Mouse (Mus musculus): Measurements from ENCODE around the gene Pdgfb. TPM values are rescaled to one million over a fixed set of nuclear protein-coding genes. Genes with fewer than 3 reads are reported as not detected.

The Pdgfb gene
- total and polyA plus RNA-seq, 3 experiments: 0.23 to 0.72 TPM; not detected in 1

DNA sequence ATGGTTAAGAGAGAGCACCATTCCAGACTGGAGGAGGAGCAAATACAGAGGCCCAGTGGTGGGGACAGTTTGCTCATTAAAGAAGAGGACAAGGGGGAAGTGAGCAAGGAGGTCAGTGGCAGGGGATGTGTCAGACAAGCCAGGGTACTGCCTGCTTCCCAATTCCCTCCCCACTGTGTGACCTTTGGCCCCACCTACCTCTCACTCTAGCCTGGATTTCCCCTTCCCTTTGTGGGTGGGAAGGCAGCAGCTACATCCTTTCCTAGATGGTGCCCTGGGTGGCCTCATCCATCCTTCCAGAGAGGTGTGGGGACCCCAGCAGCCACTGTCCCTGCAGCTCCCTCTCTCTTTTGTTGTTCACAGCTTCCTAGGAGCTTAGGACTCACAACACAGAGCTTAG lies 20.1 kb upstream of the Pdgfb start:
- H3K4me1 ChIP-seq (ENCODE audit: control insufficient read depth in 1 of 2, insufficient read depth in 2 of 2, low read length in 2 of 2): no peaks in the 10 kb centered on the region
- DNase-seq (ENCODE audit: low read depth, low spot score): no peak
- no peaks in the 10 kb centered on the region for H3K79me2 ChIP-seq (ENCODE audit: control insufficient read depth, insufficient read depth, low read length, poor library complexity)
- TF ChIP-seq POLR2A (IDR thresholded peaks at IDR 0.05; ENCODE audit: control insufficient read depth in 1 of 2, insufficient read depth in 1 of 2, low read depth in 1 of 2, low read length in 2 of 2, poor library complexity in 1 of 2) (no peak), EP300 (IDR thresholded peaks at IDR 0.05; ENCODE audit: low read depth in 1 of 2, low read length in 2 of 2) (no peak), CTCF (IDR thresholded peaks at IDR 0.05 in 2 of 3, conservative IDR thresholded peaks at IDR 0.05 in 1 of 3; ENCODE audit: control insufficient read depth in 1 of 3, insufficient read depth in 1 of 3, low read depth in 2 of 3, low read length in 3 of 3, poor library complexity in 1 of 3, severe bottlenecking in 1 of 3) (no peak), MXI1 (IDR thresholded peaks at IDR 0.05; ENCODE audit: low read depth, low read length) (no peak), ZC3H11A (IDR thresholded peaks at IDR 0.05; ENCODE audit: low read depth, low read length) (no peak), ELF1 (IDR thresholded peaks at IDR 0.05; ENCODE audit: low read depth, low read length) (no peak), CHD2 (IDR thresholded peaks at IDR 0.05; ENCODE audit: low read length) (no peak), USF1 (IDR thresholded peaks at IDR 0.05; ENCODE audit: low read depth, low read length) (no peak), ZNF384 (IDR thresholded peaks at IDR 0.05; ENCODE audit: low read depth, low read length) (no peak), MYC (IDR thresholded peaks at IDR 0.05; ENCODE audit: low read depth, low read length) (no peak), MEF2A (IDR thresholded peaks at IDR 0.05; ENCODE audit: extremely low read depth, insufficient replicate concordance, low read depth, low read length, poor library complexity, severe bottlenecking) (no peak), SIN3A (IDR thresholded peaks at IDR 0.05; ENCODE audit: low read length) (no peak)
- H3K27me3 ChIP-seq (ENCODE audit: control insufficient read depth in 1 of 2, insufficient read depth in 2 of 2, low read length in 2 of 2): no peaks in the 10 kb centered on the region
- no peak overlapping the region for H3K4me3 ChIP-seq (ENCODE audit: control insufficient read depth in 1 of 2, insufficient read depth in 1 of 2, low read depth in 2 of 2, low read length in 2 of 2)
- no peak overlapping the region for H3K27ac ChIP-seq (ENCODE audit: control insufficient read depth, low read depth, low read length)
- no peak overlapping the region for H3K9ac ChIP-seq (ENCODE audit: control insufficient read depth, low read depth, low read length, poor library complexity, severe bottlenecking)
- H3K9me3 ChIP-seq (replicated peaks; ENCODE audit: insufficient read depth, low read length): no peaks in the 10 kb centered on the region
- no peaks in the 10 kb centered on the region for H3K36me3 ChIP-seq (ENCODE audit: control insufficient read depth in 1 of 2, insufficient read depth in 2 of 2, low read length in 2 of 2)

DNA sequence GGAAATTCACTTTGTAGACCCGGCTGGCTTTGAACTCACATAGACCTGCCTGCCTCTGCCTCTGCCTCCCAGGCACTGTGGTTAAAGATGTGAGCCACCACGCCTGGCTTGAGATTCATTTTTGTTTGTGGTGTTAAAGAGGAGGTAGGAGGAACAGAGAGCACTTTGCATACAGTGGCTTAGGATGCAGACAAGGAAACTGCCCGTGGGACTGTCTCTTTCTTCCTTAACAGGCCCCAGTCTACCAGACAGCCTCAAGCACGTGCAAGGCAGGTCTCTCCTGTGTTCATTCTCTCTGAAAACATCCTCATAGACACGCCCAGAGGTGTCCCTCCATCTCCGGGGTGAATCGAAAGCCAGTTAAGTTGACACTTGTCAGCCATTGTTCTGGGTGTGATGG lies 19.6 kb upstream of the Pdgfb start:
- Histone ChIP-seq H3K4me3 (ENCODE audit: control insufficient read depth in 1 of 2, insufficient read depth in 1 of 2, low read depth in 2 of 2, low read length in 2 of 2) (no peak overlapping the region), H3K36me3 (ENCODE audit: control insufficient read depth in 1 of 2, insufficient read depth in 2 of 2, low read length in 2 of 2) (no peaks in the 10 kb centered on the region), H3K79me2 (ENCODE audit: control insufficient read depth, insufficient read depth, low read length, poor library complexity) (no peaks in the 10 kb centered on the region), H3K9ac (ENCODE audit: control insufficient read depth, low read depth, low read length, poor library complexity, severe bottlenecking) (no peak overlapping the region), H3K9me3 (replicated peaks; ENCODE audit: insufficient read depth, low read length) (no peaks in the 10 kb centered on the region), H3K4me1 (ENCODE audit: control insufficient read depth in 1 of 2, insufficient read depth in 2 of 2, low read length in 2 of 2) (no peaks in the 10 kb centered on the region), H3K27ac (ENCODE audit: control insufficient read depth, low read depth, low read length) (no peak overlapping the region), H3K27me3 (ENCODE audit: control insufficient read depth in 1 of 2, insufficient read depth in 2 of 2, low read length in 2 of 2) (no peaks in the 10 kb centered on the region)
- no peak for TF ChIP-seq HCFC1 (IDR thresholded peaks at IDR 0.05; ENCODE audit: low read depth, low read length)
- DNase-seq (ENCODE audit: low read depth, low spot score): no peak

DNA sequence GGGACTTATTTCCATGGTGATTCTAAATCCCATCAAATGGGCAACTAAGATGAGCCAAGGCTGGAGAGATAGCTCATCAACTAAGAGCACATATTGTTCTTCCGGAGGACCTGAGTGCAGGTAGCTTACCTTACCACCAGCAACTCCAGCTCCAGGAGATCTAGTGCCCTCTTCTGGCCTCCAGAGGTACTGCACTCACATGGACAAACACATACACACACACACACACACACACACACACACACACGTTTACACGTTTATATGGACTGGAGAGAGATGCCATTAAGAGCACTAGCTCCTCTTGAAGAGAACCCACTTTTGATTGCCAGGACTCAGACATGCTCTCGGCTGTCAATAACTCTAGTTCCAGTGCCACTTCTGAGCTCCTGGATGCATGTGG lies 16.4 kb upstream of the Pdgfb start:
- Histone ChIP-seq H3K9me3 (replicated peaks; ENCODE audit: insufficient read depth, low read length) (no peaks in the 10 kb centered on the region), H3K4me1 (ENCODE audit: control insufficient read depth in 1 of 2, insufficient read depth in 2 of 2, low read length in 2 of 2) (peaks cover 0 to 12% of the 10 kb centered on the region in 2 experiments; a peak in 2 of 4 replicates), H3K27ac (ENCODE audit: control insufficient read depth, low read depth, low read length) (no peak overlapping the region), H3K36me3 (ENCODE audit: control insufficient read depth in 1 of 2, insufficient read depth in 2 of 2, low read length in 2 of 2) (peaks cover 0 to 5% of the 10 kb centered on the region in 2 experiments; a peak in 2 of 4 replicates), H3K79me2 (ENCODE audit: control insufficient read depth, insufficient read depth, low read length, poor library complexity) (no peaks in the 10 kb centered on the region), H3K4me3 (ENCODE audit: control insufficient read depth in 1 of 2, insufficient read depth in 1 of 2, low read depth in 2 of 2, low read length in 2 of 2) (no peak overlapping the region), H3K9ac (ENCODE audit: control insufficient read depth, low read depth, low read length, poor library complexity, severe bottlenecking) (no peak overlapping the region), H3K27me3 (ENCODE audit: control insufficient read depth in 1 of 2, insufficient read depth in 2 of 2, low read length in 2 of 2) (no peaks in the 10 kb centered on the region)
- TF ChIP-seq TCF12 (IDR thresholded peaks at IDR 0.05; ENCODE audit: low read depth, low read length) (no peak), SMC3 (IDR thresholded peaks at IDR 0.05; ENCODE audit: low read depth, low read length) (peak; percentile 18; the same call in 1 of the 2 replicates), CTCF (IDR thresholded peaks at IDR 0.05 in 2 of 3, conservative IDR thresholded peaks at IDR 0.05 in 1 of 3; ENCODE audit: control insufficient read depth in 1 of 3, insufficient read depth in 1 of 3, low read depth in 2 of 3, low read length in 3 of 3, poor library complexity in 1 of 3, severe bottlenecking in 1 of 3) (peak in 1 of 3 experiments; percentile 30; a peak in 1 of 6 replicates)
- DNase-seq (ENCODE audit: low read depth, low spot score): no peak

Measured in MEL (cell line).